Mouse (Mus musculus): Measurements from ENCODE around the gene Zfp612.
"Not testable (repeated sequence)": the region's sequence is repeated elsewhere in the genome, so short reads cannot be mapped to it uniquely, and the experiment has no call there.

Zfp612 gene

GRCm38 (mm10) chr8:110079282-110080221 lies at the start of gene Zfp612:
Gene Zfp612, plus strand, starts transcription at chr8:110079746.
- peak; percentile 58 for DNase-seq

GRCm38 (mm10) chr8:110033771-110034170 lies 45.8 kb upstream of the Zfp612 start:
- DNase-seq = not testable (repeated sequence)

- DNase-seq = peak; percentile 51
Observed at GRCm38 (mm10) chr8:110034331-110034730, 45.2 kb upstream of the Zfp612 start.

GRCm38 (mm10) chr8:110036156-110036555 lies 43.4 kb upstream of the Zfp612 start:
- no peak for DNase-seq

GRCm38 (mm10) chr8:110039216-110039615 lies 40.3 kb upstream of the Zfp612 start:
- DNase-seq = no peak

GRCm38 (mm10) chr8:110039659-110040058 lies 39.9 kb upstream of the Zfp612 start, which contains the start of gene Chst4:
Gene Chst4, minus strand, starts transcription at chr8:110039740.
- no peak for DNase-seq

- DNase-seq = no peak
Observed at GRCm38 (mm10) chr8:110040509-110040908, 39.0 kb upstream of the Zfp612 start.

- no peak for DNase-seq
Observed at GRCm38 (mm10) chr8:110051208-110051607, 28.3 kb upstream of the Zfp612 start.

GRCm38 (mm10) chr8:110058207-110058606 lies 21.3 kb upstream of the Zfp612 start:
- DNase-seq = no peak

- DNase-seq = no peak
Observed at GRCm38 (mm10) chr8:110064161-110064560, 15.4 kb upstream of the Zfp612 start.

GRCm38 (mm10) chr8:110064606-110065365 lies 14.8 kb upstream of the Zfp612 start:
- no peak for DNase-seq

GRCm38 (mm10) chr8:110065676-110066075 lies 13.9 kb upstream of the Zfp612 start:
- no peak for DNase-seq

- DNase-seq = no peak
Observed at GRCm38 (mm10) chr8:110069706-110070105, 9.8 kb upstream of the Zfp612 start.

GRCm38 (mm10) chr8:110071600-110071999 lies 7.9 kb upstream of the Zfp612 start:
- peak; percentile 27 for DNase-seq

GRCm38 (mm10) chr8:110074496-110074895 lies 5.0 kb upstream of the Zfp612 start:
- DNase-seq = no peak

- no peak for DNase-seq
Observed at GRCm38 (mm10) chr8:110082416-110083105, 3.0 kb downstream of the Zfp612 start.

GRCm38 (mm10) chr8:110091869-110092268 lies 12.3 kb downstream of the Zfp612 start:
- no peak for DNase-seq

- DNase-seq = no peak
Observed at GRCm38 (mm10) chr8:110100907-110101306, 21.4 kb downstream of the Zfp612 start, which contains the start of gene Gm21964. Gene Gm21964, plus strand, starts transcription at chr8:110101207.

GRCm38 (mm10) chr8:110101676-110102075 lies 22.1 kb downstream of the Zfp612 start:
- DNase-seq = no peak

GRCm38 (mm10) chr8:110102653-110103052 lies 23.1 kb downstream of the Zfp612 start, which contains the start of gene Gm17720:
Gene Gm17720, minus strand, starts transcription at chr8:110102753.
- no peak for DNase-seq

- DNase-seq = no peak
Observed at GRCm38 (mm10) chr8:110119715-110120114, 40.2 kb downstream of the Zfp612 start.

GRCm38 (mm10) chr8:110130537-110130936 lies 51.0 kb downstream of the Zfp612 start:
- peak; percentile 60 for DNase-seq

- no peak for DNase-seq
Observed at GRCm38 (mm10) chr8:110134236-110134635, 54.7 kb downstream of the Zfp612 start.

Data from layer of hippocampus, adult 9-11 months (tissue).